In the genomic region with DNA sequence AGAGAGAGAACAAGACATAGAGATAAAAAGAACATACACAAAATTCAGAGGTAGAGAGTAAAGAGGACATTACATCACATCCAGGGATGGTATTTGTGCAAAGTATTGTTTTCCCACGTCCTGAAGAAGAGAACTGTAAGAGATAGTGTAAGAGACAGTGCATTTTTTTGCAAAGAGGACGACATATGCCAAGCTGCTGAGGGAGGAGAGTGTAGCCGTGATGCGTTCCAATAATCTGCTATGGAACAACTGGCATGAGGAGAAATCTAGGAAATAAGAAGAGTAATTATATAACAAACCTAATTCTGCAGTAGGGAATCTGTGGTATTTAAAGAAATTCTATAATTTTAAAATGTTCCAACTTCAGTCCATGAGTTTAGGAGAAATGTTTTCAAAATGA, we compare ENCODE assay signal across 23 mouse cellular contexts. TPM values are rescaled to one million over a fixed set of nuclear protein-coding genes. Genes with fewer than 3 reads are reported as not detected.
DNase-seq lines count a peak whose midpoint lies in the region; ATAC-seq and TF ChIP-seq lines count a peak whose summit lies in the region.
"Had no signal": no experiment of that assay in that cellular context is flagged by ENCODE, and none has a peak within 500 bp of the region (broad histone marks: within the 10 kb centered on the region; RNA-seq: fewer than 3 reads in every experiment).

No protein-coding gene starts in this region.

- H3K9ac ChIP-seq in midbrain, embryonic 11.5 days (ENCODE audit: low read length), result no peak overlapping the region
- no peak overlapping the region for H3K9ac ChIP-seq in midbrain, embryonic 14.5 days (replicated peaks; ENCODE audit: low read length)
- no peak overlapping the region for H3K9ac ChIP-seq in heart, embryonic 12.5 days
- H3K9ac ChIP-seq: embryonic facial prominence, embryonic 15.5 days; heart, embryonic 13.5 days had no signal

- H3K9me3 ChIP-seq in midbrain, embryonic 11.5 days (ENCODE audit: control insufficient read depth, low read length), result no peaks in the 10 kb centered on the region
- H3K9me3 ChIP-seq in midbrain, embryonic 14.5 days (ENCODE audit: control insufficient read depth, low read length), result no peaks in the 10 kb centered on the region
- no peaks in the 10 kb centered on the region for H3K9me3 ChIP-seq in heart, embryonic 12.5 days (replicated peaks)
- H3K9me3 ChIP-seq: embryonic facial prominence, embryonic 15.5 days; forebrain, embryonic 10.5 days; heart, embryonic 13.5 days had no signal

- WGBS in midbrain, embryonic 11.5 days, result 74% methylated on average over 4 of the region's 4 CpGs
- 74% methylated on average over 4 of the region's 4 CpGs for WGBS in midbrain, embryonic 14.5 days
- 62% methylated on average over 4 of the region's 4 CpGs for WGBS in heart, embryonic 12.5 days

- H3K36me3 ChIP-seq in midbrain, embryonic 11.5 days (ENCODE audit: control insufficient read depth, insufficient read depth, low read length), result no peaks in the 10 kb centered on the region
- no peaks in the 10 kb centered on the region for H3K36me3 ChIP-seq in midbrain, embryonic 14.5 days (ENCODE audit: control insufficient read depth, insufficient read depth, low read length)
- no peaks in the 10 kb centered on the region for H3K36me3 ChIP-seq in heart, embryonic 12.5 days
- H3K36me3 ChIP-seq: embryonic facial prominence, embryonic 15.5 days; forebrain, embryonic 10.5 days; heart, embryonic 13.5 days had no signal

- peak; percentile 5 to 16 for DNase-seq in layer of hippocampus, adult 8-10 months (ENCODE audit: low spot score in 2 of 2)
- DNase-seq in layer of hippocampus, adult 9-10 months (ENCODE audit: low spot score), result no peak
- peak; percentile 39 for DNase-seq in midbrain, embryonic 11.5 days (ENCODE audit: low spot score, missing footprints)
- no peak for DNase-seq in midbrain, embryonic 14.5 days
- DNase-seq: adrenal gland, adult 2 months; adrenal gland, postnatal 25 days; cerebellum, adult 2 months; cerebellum, postnatal 10 days; embryo, embryonic 11 days; gastrocnemius, adult 2 months; gastrocnemius, postnatal 25 days; heart, postnatal 36 days had no signal

- no peak overlapping the region for H3K27ac ChIP-seq in midbrain, embryonic 11.5 days (ENCODE audit: low read depth, low read length)
- no peak overlapping the region for H3K27ac ChIP-seq in midbrain, embryonic 14.5 days (replicated peaks; ENCODE audit: low read depth, low read length)
- H3K27ac ChIP-seq in cortical plate, adult 2 months (ENCODE audit: insufficient read depth, low read length), result peak overlapping the region; percentile 40; the same call in 1 of the 2 replicates
- H3K27ac ChIP-seq in heart, embryonic 12.5 days (ENCODE audit: poor library complexity, severe bottlenecking), result no peak overlapping the region
- H3K27ac ChIP-seq: embryonic facial prominence, embryonic 15.5 days; forebrain, embryonic 10.5 days; gastrocnemius, adult 2 months; heart, embryonic 13.5 days had no signal

- no peak overlapping the region for H3K4me2 ChIP-seq in midbrain, embryonic 11.5 days
- no peak overlapping the region for H3K4me2 ChIP-seq in midbrain, embryonic 14.5 days (ENCODE audit: low read length)
- no peak overlapping the region for H3K4me2 ChIP-seq in heart, embryonic 12.5 days
- H3K4me2 ChIP-seq: embryonic facial prominence, embryonic 15.5 days; heart, embryonic 13.5 days had no signal

- no peak overlapping the region for H3K4me3 ChIP-seq in midbrain, embryonic 11.5 days (ENCODE audit: low read depth, low read length)
- no peak overlapping the region for H3K4me3 ChIP-seq in midbrain, embryonic 14.5 days (replicated peaks; ENCODE audit: low read depth, low read length)
- no peak overlapping the region for H3K4me3 ChIP-seq in cortical plate, adult 2 months (ENCODE audit: insufficient read depth, low read length)
- H3K4me3 ChIP-seq in heart, embryonic 12.5 days, result no peak overlapping the region
- H3K4me3 ChIP-seq: embryonic facial prominence, embryonic 15.5 days; erythroblast, embryonic 14.5 days; forebrain, embryonic 10.5 days; gastrocnemius, adult 2 months; heart, embryonic 13.5 days had no signal

- no peak for TF ChIP-seq POLR2A in cortical plate, adult 2 months (IDR thresholded peaks at IDR 0.05; ENCODE audit: extremely low read depth, insufficient read depth, low read length)

- H3K27me3 ChIP-seq in midbrain, embryonic 11.5 days (ENCODE audit: control insufficient read depth, insufficient read depth, low read length), result no peaks in the 10 kb centered on the region
- H3K27me3 ChIP-seq in midbrain, embryonic 14.5 days (ENCODE audit: control insufficient read depth, insufficient read depth, low read length), result no peaks in the 10 kb centered on the region
- no peaks in the 10 kb centered on the region for H3K27me3 ChIP-seq in heart, embryonic 12.5 days (replicated peaks)
- H3K27me3 ChIP-seq: embryonic facial prominence, embryonic 15.5 days; heart, embryonic 13.5 days had no signal

- ATAC-seq in midbrain, embryonic 11.5 days (ENCODE audit: low FRiP score), result no peak
- ATAC-seq in midbrain, embryonic 14.5 days (ENCODE audit: low FRiP score, low TSS enrichment), result no peak
- ATAC-seq in heart, embryonic 12.5 days (ENCODE audit: insufficient number of reproducible peaks, low FRiP score), result no peak
- ATAC-seq: forebrain, embryonic 14.5 days; hindbrain, embryonic 16.5 days had no signal

- no peaks in the 10 kb centered on the region for H3K4me1 ChIP-seq in midbrain, embryonic 11.5 days (ENCODE audit: control insufficient read depth, insufficient read depth, low read length)
- H3K4me1 ChIP-seq in midbrain, embryonic 14.5 days (ENCODE audit: control insufficient read depth, insufficient read depth, low read length), result no peaks in the 10 kb centered on the region
- H3K4me1 ChIP-seq in cortical plate, adult 2 months (ENCODE audit: control insufficient read depth, insufficient read depth, low read length), result no peaks in the 10 kb centered on the region
- H3K4me1 ChIP-seq in heart, embryonic 12.5 days (replicated peaks), result no peaks in the 10 kb centered on the region
- H3K4me1 ChIP-seq: embryonic facial prominence, embryonic 15.5 days; forebrain, embryonic 10.5 days; heart, embryonic 13.5 days had no signal

- no peak for TF ChIP-seq CTCF in cortical plate, adult 2 months (IDR thresholded peaks at IDR 0.05; ENCODE audit: extremely low read depth, insufficient read depth, low read length)

RNA-seq across cellular contexts. Expression of a gene that starts 13.9 kb away (rescaled TPM):
- total RNA-seq in layer of hippocampus, adult 8-10 months (2022), result under 1 TPM in 3 of 4 experiments, not detected in 1; 0.33 to 0.64 (median 0.58) TPM
- not detected in 2 replicates for polyA plus RNA-seq in midbrain, embryonic 11.5 days (2014; fragmentation: Nextera tagmentation; extraction: Ambion mirVana)
- 0.36 and 0.39 TPM in 2 replicates for polyA plus RNA-seq in midbrain, embryonic 14.5 days (2014; fragmentation: Nextera tagmentation; extraction: Ambion mirVana)
- polyA plus RNA-seq in cortical plate, adult 2 months (2012; rRNA removed), result 0.52 and 0.59 TPM in 2 replicates
- polyA plus RNA-seq in heart, embryonic 12.5 days (2016; fragmentation: Nextera tagmentation; extraction: Ambion mirVana), result 0.31 and 0.47 TPM in 2 replicates
- total RNA-seq: gastrocnemius, adult 2 months; gastrocnemius, postnatal 25 days had no signal
- polyA plus RNA-seq: adrenal gland, adult 2 months; erythroblast, embryonic 14.5 days; hindbrain, embryonic 11.5 days had no signal

RNA-seq across cellular contexts. Expression of a gene that starts 21.9 kb away (rescaled TPM):
- 10 to 100 TPM; 12.5 to 15.6 (median 14.0) TPM for total RNA-seq in layer of hippocampus, adult 8-10 months (2022)
- polyA plus RNA-seq in midbrain, embryonic 11.5 days (2014; fragmentation: Nextera tagmentation; extraction: Ambion mirVana), result 32.8 and 36.6 TPM in 2 replicates
- polyA plus RNA-seq in midbrain, embryonic 14.5 days (2014; fragmentation: Nextera tagmentation; extraction: Ambion mirVana), result 9.7 and 13.8 TPM in 2 replicates
- polyA plus RNA-seq in cortical plate, adult 2 months (2012; rRNA removed), result 14.9 and 15.6 TPM in 2 replicates
- 22.0 and 23.0 TPM in 2 replicates for polyA plus RNA-seq in heart, embryonic 12.5 days (2016; fragmentation: Nextera tagmentation; extraction: Ambion mirVana)

RNA-seq across cellular contexts. Expression of a gene that starts 26.2 kb away (rescaled TPM):
- total RNA-seq in layer of hippocampus, adult 8-10 months (2022), result under 1 TPM in 2 of 4 experiments, not detected in 2; 0.11 to 0.48 TPM
- 0.26 and 0.57 TPM in 2 replicates for polyA plus RNA-seq in midbrain, embryonic 11.5 days (2014; fragmentation: Nextera tagmentation; extraction: Ambion mirVana)
- 0.15 and 0.41 TPM in 2 replicates for polyA plus RNA-seq in midbrain, embryonic 14.5 days (2014; fragmentation: Nextera tagmentation; extraction: Ambion mirVana)
- 0.08 and 0.35 TPM in 2 replicates for polyA plus RNA-seq in cortical plate, adult 2 months (2012; rRNA removed)
- polyA plus RNA-seq in heart, embryonic 12.5 days (2016; fragmentation: Nextera tagmentation; extraction: Ambion mirVana), result 0.17 TPM in 1 of 2 replicates, not detected in the other
- total RNA-seq: adrenal gland, postnatal 25 days; gastrocnemius, adult 2 months; gastrocnemius, postnatal 25 days; granulocyte monocyte progenitor cell, adult 5-6 weeks; heart, adult 8-10 months; heart, postnatal 36 days had no signal
- polyA plus RNA-seq: embryonic facial prominence, embryonic 15.5 days; erythroblast, embryonic 14.5 days had no signal

Comparison
In these comparisons a context has a peak if more than half of its experiments do, and no peak if none do; other contexts are left out.
1. DNase-seq: peak in layer of hippocampus, adult 8-10 months (2 of 2) and midbrain, embryonic 11.5 days (single experiment); none in layer of hippocampus, adult 9-10 months (single experiment) and midbrain, embryonic 14.5 days (single experiment).